Mouse (Mus musculus): ENCODE measurements around the gene Fam217b. TPM values are rescaled to one million over a fixed set of nuclear protein-coding genes. Genes with fewer than 3 reads are reported as not detected.

The Fam217b gene
- polyA plus RNA-seq, 1 experiment from 2014 or later = 6.2 TPM

- no peak overlapping the region for H3K9ac ChIP-seq (replicated peaks; ENCODE audit: low read depth, low read length)
- 93% methylated on average over 6 of the region's 6 CpGs for WGBS
- no peaks in the 10 kb centered on the region for H3K36me3 ChIP-seq (ENCODE audit: control insufficient read depth, insufficient read depth)
- no peaks in the 10 kb centered on the region for H3K27me3 ChIP-seq (replicated peaks; ENCODE audit: control insufficient read depth, insufficient read depth, low read length)
- no peaks in the 10 kb centered on the region for H3K9me3 ChIP-seq (ENCODE audit: control insufficient read depth, low read length)
- no peak overlapping the region for H3K4me3 ChIP-seq (replicated peaks; ENCODE audit: low read length)
- ATAC-seq = no peak
- no peak overlapping the region for H3K27ac ChIP-seq (ENCODE audit: low read length)
- peaks cover 12% of the 10 kb centered on the region for H3K4me1 ChIP-seq (replicated peaks; ENCODE audit: control insufficient read depth, insufficient read depth, low read length)
- H3K4me2 ChIP-seq (ENCODE audit: low read length) = no peak overlapping the region
Observed at GRCm38 (mm10) chr2:178457414-178457813, 43.1 kb downstream of the Fam217b start.

- Histone ChIP-seq H3K4me2 (ENCODE audit: low read length) (no peak overlapping the region), H3K27me3 (replicated peaks; ENCODE audit: control insufficient read depth, insufficient read depth, low read length) (no peaks in the 10 kb centered on the region), H3K36me3 (ENCODE audit: control insufficient read depth, insufficient read depth) (no peaks in the 10 kb centered on the region), H3K4me1 (replicated peaks; ENCODE audit: control insufficient read depth, insufficient read depth, low read length) (peaks cover 3% of the 10 kb centered on the region), H3K4me3 (replicated peaks; ENCODE audit: low read length) (no peak overlapping the region), H3K27ac (ENCODE audit: low read length) (no peak overlapping the region), H3K9ac (replicated peaks; ENCODE audit: low read depth, low read length) (no peak overlapping the region), H3K9me3 (ENCODE audit: control insufficient read depth, low read length) (no peaks in the 10 kb centered on the region)
- ATAC-seq = no peak
- 53% methylated on average over 5 of the region's 5 CpGs for WGBS
Observed at GRCm38 (mm10) chr2:178460353-178460752, 46.0 kb downstream of the Fam217b start.

GRCm38 (mm10) chr2:178471546-178472480 is 57.5 kb downstream of the Fam217b start:
- Histone ChIP-seq H3K4me3 (replicated peaks; ENCODE audit: low read length) (no peak overlapping the region), H3K4me2 (ENCODE audit: low read length) (no peak overlapping the region), H3K9ac (replicated peaks; ENCODE audit: low read depth, low read length) (no peak overlapping the region), H3K9me3 (ENCODE audit: control insufficient read depth, low read length) (no peaks in the 10 kb centered on the region), H3K27ac (ENCODE audit: low read length) (no peak overlapping the region), H3K36me3 (ENCODE audit: control insufficient read depth, insufficient read depth) (no peaks in the 10 kb centered on the region), H3K4me1 (replicated peaks; ENCODE audit: control insufficient read depth, insufficient read depth, low read length) (no peaks in the 10 kb centered on the region), H3K27me3 (replicated peaks; ENCODE audit: control insufficient read depth, insufficient read depth, low read length) (no peaks in the 10 kb centered on the region)
- WGBS = 80% methylated on average over 17 of the region's 17 CpGs
- ATAC-seq = no peak

GRCm38 (mm10) chr2:178473916-178474315 is 59.6 kb downstream of the Fam217b start:
- Histone ChIP-seq H3K9me3 (ENCODE audit: control insufficient read depth, low read length) (no peaks in the 10 kb centered on the region), H3K9ac (replicated peaks; ENCODE audit: low read depth, low read length) (no peak overlapping the region), H3K4me3 (replicated peaks; ENCODE audit: low read length) (no peak overlapping the region), H3K27ac (ENCODE audit: low read length) (no peak overlapping the region), H3K4me1 (replicated peaks; ENCODE audit: control insufficient read depth, insufficient read depth, low read length) (no peaks in the 10 kb centered on the region), H3K36me3 (ENCODE audit: control insufficient read depth, insufficient read depth) (no peaks in the 10 kb centered on the region), H3K27me3 (replicated peaks; ENCODE audit: control insufficient read depth, insufficient read depth, low read length) (no peaks in the 10 kb centered on the region), H3K4me2 (ENCODE audit: low read length) (no peak overlapping the region)
- WGBS = 81% methylated on average over 10 of the region's 10 CpGs
- no peak for ATAC-seq

Other genes with a start within 250 kb of the Fam217b start
- gene Sycp2, start 6.8 kb upstream of the Fam217b start, polyA plus RNA-seq (2015; fragmentation: Nextera tagmentation; extraction: Ambion mirVana) = 0.19 and 0.46 TPM in 2 replicates
- 1.9 and 2.4 TPM in 2 replicates for gene Ppp1r3d, start 52 bp upstream of the Fam217b start, polyA plus RNA-seq (2015; fragmentation: Nextera tagmentation; extraction: Ambion mirVana)
- 0.16 and 0.18 TPM in 2 replicates for gene Cdh26, start 16.0 kb downstream of the Fam217b start, polyA plus RNA-seq (2015; fragmentation: Nextera tagmentation; extraction: Ambion mirVana)